Mouse (Mus musculus) heart, embryonic 11.5 days (tissue): Measurements from ENCODE around the gene Gm10134. TPM values are rescaled to one million over a fixed set of nuclear protein-coding genes. Genes with fewer than 3 reads are reported as not detected.
A peak's percentile ranks its signal among the peaks of the same experiment; 100 is the strongest.

Experiments used
- ATAC-seq: fragments of 200-750 bp; cut with Nextera tagmentation; replicated peaks from 2 replicates; pipeline ENCODE4 v1.8.0; 2017; ENCODE audit warnings: moderate library complexity; ENCODE audit not compliant: insufficient number of reproducible peaks, low FRiP score, low TSS enrichment
- H3K27ac ChIP-seq: fragments of 300-500 bp; sonication (generic); 2 replicates; pipeline ENCODE4 v1.5.1; 2014; ENCODE audit warnings: mild to moderate bottlenecking, low read depth, low read length
- H3K27me3 ChIP-seq: fragments of 300-500 bp; sonication (generic); 2 replicates; pipeline ENCODE4 v1.6.1; 2014; ENCODE audit warnings: mild to moderate bottlenecking, low read length, mixed read lengths; ENCODE audit not compliant: control insufficient read depth, insufficient read depth
- H3K36me3 ChIP-seq: fragments of 300-500 bp; sonication (generic); 2 replicates; pipeline ENCODE4 v1.6.1; 2014; ENCODE audit warnings: mild to moderate bottlenecking, low read length, moderate library complexity, mixed read lengths; ENCODE audit not compliant: control insufficient read depth, insufficient read depth
- H3K4me1 ChIP-seq: fragments of 300-500 bp; sonication (generic); 2 replicates; pipeline ENCODE4 v1.6.1; 2014; ENCODE audit warnings: low read length; ENCODE audit not compliant: control insufficient read depth, insufficient read depth
- H3K4me2 ChIP-seq: fragments of 300-500 bp; sonication (generic); 2 replicates; pipeline ENCODE4 v1.6.1; 2014; ENCODE audit warnings: mild to moderate bottlenecking, moderate library complexity
- H3K4me3 ChIP-seq: fragments of 300-500 bp; sonication (generic); 2 replicates; pipeline ENCODE4 v1.5.1; 2014; ENCODE audit warnings: low read depth, low read length
- H3K9ac ChIP-seq: fragments of 300-500 bp; sonication (generic); 2 replicates; pipeline ENCODE4 v1.6.1; 2014; ENCODE audit warnings: mild to moderate bottlenecking, low read depth, low read length, moderate library complexity
- H3K9me3 ChIP-seq: fragments of 300-500 bp; sonication (generic); replicated peaks from 2 replicates; pipeline ENCODE4 v1.6.1; 2016; ENCODE audit warnings: low read length; ENCODE audit not compliant: control insufficient read depth
- WGBS: fragments of 180-500 bp; shearing (Covaris S2); extraction: QIAGEN DNeasy Blood & Tissue Kit; methylation state at CpG from one replicate; pipeline ENCODE4 v1.1.7; 2014; ENCODE audit not compliant: insufficient replicate concordance; 5-methylcytosine and 5-hydroxymethylcytosine counted together
- polyA plus RNA-seq: library from polyadenylated mRNA; unstranded; fragments of >200 nt; fragmentation: Nextera tagmentation; extraction: Ambion mirVana; gene quantifications from 2 replicates; pipeline ENCODE4 v1.2.1, GENCODE M21; 2014

The Gm10134 gene
- polyA plus RNA-seq, 1 experiment from 2014 or later, result not detected

DNA sequence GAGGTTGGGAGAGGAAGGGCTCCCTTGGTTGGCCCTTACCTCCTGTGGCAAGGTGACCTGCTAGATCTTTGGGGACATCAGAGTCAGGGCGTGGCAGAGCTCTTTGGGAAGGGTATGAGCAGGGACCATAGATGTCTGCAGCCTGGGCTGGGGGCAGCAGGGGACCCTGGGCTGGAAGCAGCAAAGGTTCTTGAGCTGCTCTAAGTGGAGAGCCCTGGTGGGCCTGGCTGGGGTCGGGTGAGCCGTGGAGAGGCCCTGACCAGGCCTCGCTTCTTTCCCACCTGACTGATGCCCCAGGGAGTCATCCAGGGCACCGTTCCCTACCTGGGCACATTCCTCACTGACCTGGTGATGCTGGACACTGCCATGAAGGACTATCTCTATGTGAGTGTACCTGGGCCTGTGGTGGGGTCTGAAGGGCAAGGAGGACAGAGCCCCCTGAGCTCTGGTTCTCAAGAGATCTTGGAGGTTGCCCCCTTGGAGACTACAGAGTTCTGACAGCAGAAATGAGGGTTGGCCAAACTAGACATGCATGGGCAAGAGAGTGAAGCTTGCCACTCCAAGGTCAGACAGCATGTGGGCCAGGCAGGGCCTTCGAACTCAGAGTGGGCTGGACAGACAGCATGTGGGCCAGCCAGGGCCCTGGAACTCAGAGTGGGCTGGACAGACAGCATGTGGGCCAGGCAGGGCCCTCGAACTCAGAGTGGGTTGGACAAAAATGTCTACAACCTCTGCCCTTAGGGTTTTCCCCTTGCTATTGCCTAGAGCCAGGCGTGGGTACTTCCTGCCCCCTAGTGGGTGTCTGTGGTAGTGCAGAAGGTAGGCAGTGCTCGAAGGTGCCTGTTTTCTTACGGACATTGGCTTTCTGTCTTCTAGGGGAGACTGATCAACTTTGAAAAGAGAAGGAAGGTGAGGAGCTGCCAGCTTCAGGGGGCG lies 41.6 kb downstream of the Gm10134 start:
- H3K4me3 ChIP-seq, result no peak overlapping the region
- H3K9me3 ChIP-seq, result no peaks in the 10 kb centered on the region
- no peak overlapping the region for H3K4me2 ChIP-seq
- ATAC-seq, result no peak
- WGBS, result 55% methylated on average over 11 of the region's 11 CpGs
- H3K27ac ChIP-seq, result no peak overlapping the region
- H3K27me3 ChIP-seq, result no peaks in the 10 kb centered on the region
- H3K36me3 ChIP-seq, result peaks cover 20% of the 10 kb centered on the region
- H3K9ac ChIP-seq, result 0 out of 2 replicates have a peak overlapping the region, but pooled peaks have one; percentile 2
- no peaks in the 10 kb centered on the region for H3K4me1 ChIP-seq

GRCm38 (mm10) chr2:28549157-28549556 lies 43.3 kb downstream of the Gm10134 start:
- H3K27ac ChIP-seq, result no peak overlapping the region
- WGBS, result 91% methylated on average over 13 of the region's 13 CpGs
- no peaks in the 10 kb centered on the region for H3K27me3 ChIP-seq
- no peak overlapping the region for H3K9ac ChIP-seq
- no peaks in the 10 kb centered on the region for H3K9me3 ChIP-seq
- no peak overlapping the region for H3K4me3 ChIP-seq
- ATAC-seq, result no peak
- H3K4me1 ChIP-seq, result no peaks in the 10 kb centered on the region
- no peak overlapping the region for H3K4me2 ChIP-seq
- H3K36me3 ChIP-seq, result peaks cover 19% of the 10 kb centered on the region

GRCm38 (mm10) chr2:28552301-28552700 lies 46.4 kb downstream of the Gm10134 start:
- ATAC-seq, result no peak
- Histone ChIP-seq H3K27ac (no peak overlapping the region), H3K4me1 (no peaks in the 10 kb centered on the region), H3K9ac (no peak overlapping the region), H3K4me2 (no peak overlapping the region), H3K36me3 (peaks cover 19% of the 10 kb centered on the region), H3K9me3 (no peaks in the 10 kb centered on the region), H3K27me3 (no peaks in the 10 kb centered on the region), H3K4me3 (no peak overlapping the region)
- 88% methylated on average over 5 of the region's 5 CpGs for WGBS

Other genes starting within 250 kb of the Gm10134 start
- 2.3 and 3.1 TPM in 2 replicates for gene Ppp1r26, start 59.3 kb upstream of the Gm10134 start, polyA plus RNA-seq
- 0.40 TPM in 1 of 2 replicates, not detected in the other for gene 1700007K13Rik, start 39.8 kb upstream of the Gm10134 start, polyA plus RNA-seq
- gene Mrps2, start 38.0 kb upstream of the Gm10134 start, polyA plus RNA-seq, result 60.6 and 63.9 TPM in 2 replicates
- 0.17 and 0.27 TPM in 2 replicates for gene Gbgt1, start 9.2 kb upstream of the Gm10134 start, polyA plus RNA-seq
- gene Ralgds, start 7.0 kb downstream of the Gm10134 start, polyA plus RNA-seq, result 12.2 and 12.5 TPM in 2 replicates
- gene Cel, start 57.3 kb downstream of the Gm10134 start, polyA plus RNA-seq, result not detected in 2 replicates
- gene Gtf3c5, start 77.7 kb downstream of the Gm10134 start, polyA plus RNA-seq, result 22.5 and 23.3 TPM in 2 replicates
- 7.6 and 10.9 TPM in 2 replicates for gene Gfi1b, start 115.9 kb downstream of the Gm10134 start, polyA plus RNA-seq
- gene Tsc1, start 135.1 kb downstream of the Gm10134 start, polyA plus RNA-seq, result 14.2 and 16.2 TPM in 2 replicates
- 2.4 and 3.0 TPM in 2 replicates for gene Spaca9, start 193.6 kb downstream of the Gm10134 start, polyA plus RNA-seq
- gene Ak8, start 194.1 kb downstream of the Gm10134 start, polyA plus RNA-seq, result 0.45 and 1.2 TPM in 2 replicates